Mouse (Mus musculus): ENCODE measurements around the gene P2ry12.
A peak's percentile ranks its signal among the peaks of the same experiment; 100 is the strongest.

The P2ry12 gene

DNA sequence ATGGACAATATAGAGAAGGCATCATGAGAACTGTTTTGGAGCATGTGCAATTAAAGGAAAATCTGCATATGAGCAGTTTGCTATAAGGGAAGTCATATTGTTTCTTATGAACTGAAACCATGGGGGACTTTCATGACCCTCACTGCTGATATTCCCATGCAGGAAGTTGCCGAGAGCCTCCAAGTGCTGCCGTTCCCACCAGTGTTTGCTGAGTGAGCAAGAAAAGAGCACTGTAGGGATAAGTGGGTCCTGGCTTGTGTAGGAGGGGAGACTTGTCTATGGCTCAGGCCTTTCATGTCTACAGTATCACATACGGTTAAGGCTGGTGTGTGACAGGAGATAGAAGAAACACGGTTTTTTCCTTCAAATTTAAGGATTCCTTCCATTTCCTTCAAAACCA is 77.0 kb downstream of the P2ry12 start:
- DNase-seq (ENCODE audit: low spot score in 2 of 2): no peak

- no peak for DNase-seq (ENCODE audit: low spot score in 2 of 2)
Measured at GRCm38 (mm10) chr3:59182129-59182528, 80.5 kb downstream of the P2ry12 start.

GRCm38 (mm10) chr3:59181134-59181533 is 81.5 kb downstream of the P2ry12 start:
- no peak for DNase-seq (ENCODE audit: low spot score in 2 of 2)

DNA sequence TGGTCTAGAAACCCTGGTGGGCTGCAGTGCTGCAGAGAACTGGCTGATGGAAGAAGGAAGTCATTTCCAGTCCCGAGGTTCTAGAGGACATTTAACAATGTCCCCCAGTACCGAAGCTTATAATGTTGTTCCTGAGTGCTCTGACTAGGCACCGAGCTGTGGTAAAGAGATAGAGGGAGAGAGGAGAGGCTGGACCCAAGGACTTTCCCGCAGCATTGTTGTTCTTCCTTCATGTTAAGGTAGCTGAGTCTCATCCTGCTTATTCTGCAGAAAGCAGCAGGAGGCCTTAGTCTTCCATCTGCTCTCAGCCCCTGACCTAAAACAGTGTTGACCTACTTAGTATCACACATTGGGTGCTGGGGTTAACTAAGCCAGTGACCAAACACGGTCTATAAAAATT is 85.8 kb downstream of the P2ry12 start:
- no peak for DNase-seq (ENCODE audit: low spot score in 2 of 2)

- DNase-seq (ENCODE audit: low spot score in 2 of 2): peak in 1 of 2 experiments; percentile 53
Measured at GRCm38 (mm10) chr3:59175234-59175633, 87.4 kb downstream of the P2ry12 start.

- DNase-seq (ENCODE audit: low spot score in 2 of 2): peak in 1 of 2 experiments; percentile 46
Measured at GRCm38 (mm10) chr3:59174426-59175154, 88.1 kb downstream of the P2ry12 start.

GRCm38 (mm10) chr3:59169921-59170627 is 92.6 kb downstream of the P2ry12 start:
- no peak for DNase-seq (ENCODE audit: low spot score in 2 of 2)

GRCm38 (mm10) chr3:59169215-59169614 is 93.5 kb downstream of the P2ry12 start:
- no peak for DNase-seq (ENCODE audit: low spot score in 2 of 2)

DNA sequence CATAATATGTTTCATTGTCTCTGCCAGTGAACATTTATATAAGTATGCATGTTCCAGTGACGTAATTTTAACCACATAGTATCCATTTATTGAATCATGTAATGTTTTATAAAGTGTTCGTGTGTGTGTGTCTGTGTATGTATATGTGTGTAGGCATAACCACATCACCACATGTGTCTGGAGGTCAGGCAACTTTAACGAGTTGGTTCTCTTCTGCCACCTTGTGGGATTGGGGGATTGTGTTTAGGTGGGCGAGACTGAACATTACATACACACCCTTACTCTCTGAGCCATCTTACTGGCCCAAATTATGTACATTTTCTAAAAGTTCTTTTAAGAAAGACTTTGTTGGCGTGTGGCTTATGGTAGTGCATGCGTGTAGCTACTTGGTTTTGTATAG is 94.2 kb downstream of the P2ry12 start:
- DNase-seq (ENCODE audit: low spot score in 2 of 2): no peak

DNA sequence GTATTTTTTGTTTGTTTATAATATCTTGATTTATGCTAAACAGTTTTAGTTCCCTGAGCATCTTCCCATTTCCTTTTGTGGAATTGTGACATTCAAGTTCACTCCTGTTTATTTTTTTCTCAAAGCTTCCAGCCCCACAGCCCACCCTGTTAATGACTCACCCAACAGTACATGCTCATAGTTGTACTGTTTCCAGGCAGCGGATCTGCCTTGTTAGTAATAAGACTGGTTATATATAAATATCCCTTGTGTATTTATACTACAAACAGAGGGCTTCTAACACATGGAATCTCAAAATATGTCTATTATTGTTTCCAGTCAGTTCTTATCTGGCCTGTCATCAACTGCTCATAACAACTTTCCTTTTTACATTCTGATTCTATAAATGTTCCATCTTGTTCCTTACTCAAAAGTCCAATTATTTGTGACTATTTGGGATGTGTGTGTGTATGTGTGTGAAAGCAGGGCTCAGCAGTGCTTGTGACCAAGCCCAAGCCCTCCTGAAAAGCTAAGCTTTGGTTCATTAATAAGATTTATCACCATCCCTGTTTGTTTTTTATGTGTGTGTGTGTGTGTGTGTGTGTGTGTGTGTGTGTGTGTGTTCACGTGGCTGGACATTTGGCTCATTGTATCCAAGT is 95.1 kb downstream of the P2ry12 start:
- DNase-seq (ENCODE audit: low spot score in 2 of 2): no peak
